Mouse (Mus musculus): Measurements from ENCODE around the gene Gm5478. TPM values are rescaled to one million over a fixed set of nuclear protein-coding genes. Genes with fewer than 3 reads are reported as not detected.

Gm5478 gene
- not detected in 2 replicates for polyA plus RNA-seq (2012; rRNA removed)

DNA sequence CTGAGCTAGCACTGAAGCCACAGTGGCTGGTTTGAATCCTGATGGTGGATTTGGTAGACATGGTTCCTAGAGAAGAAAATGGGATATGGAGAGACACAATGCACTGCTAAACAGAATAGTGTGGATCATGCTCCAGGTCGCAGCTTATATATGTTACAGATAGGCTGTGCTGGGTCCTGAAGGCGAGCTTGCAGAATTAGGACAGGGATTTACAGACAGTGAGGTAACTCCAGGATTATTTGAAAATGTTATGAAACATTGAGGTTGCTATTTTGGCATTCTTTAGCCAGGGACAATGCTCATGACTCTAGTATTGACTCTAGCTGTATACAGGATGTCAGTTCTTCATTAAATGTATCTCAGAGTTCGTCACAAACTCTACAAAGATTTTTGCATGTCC, at the start of gene Gm5478:
Gm5478 (minus strand) TSS at position 101 of the 400 bp plus-strand sequence.

DNA sequence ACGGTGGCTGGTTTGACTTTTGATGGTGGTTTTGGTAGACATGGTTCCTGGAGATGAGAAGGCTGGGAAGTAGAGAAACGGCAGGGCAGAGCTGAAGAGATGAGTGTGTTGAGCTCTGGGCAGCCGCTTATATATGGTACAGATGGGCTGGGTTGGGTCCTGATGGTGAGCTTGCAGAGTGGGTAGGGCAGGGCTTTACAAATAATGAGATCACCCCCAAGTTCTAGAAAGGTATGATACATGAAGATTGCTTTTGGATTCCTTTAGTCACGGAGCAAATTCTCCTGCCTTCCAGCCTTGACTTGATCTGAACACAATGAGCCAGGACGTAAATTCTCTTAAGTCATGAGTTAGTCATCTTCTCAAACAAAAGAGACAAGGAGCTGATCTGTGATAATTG, 47.0 kb upstream of the Gm5478 start, which contains the start of gene Krt6a:
Krt6a (minus strand) TSS at position 101 of the 400 bp plus-strand sequence.

DNA sequence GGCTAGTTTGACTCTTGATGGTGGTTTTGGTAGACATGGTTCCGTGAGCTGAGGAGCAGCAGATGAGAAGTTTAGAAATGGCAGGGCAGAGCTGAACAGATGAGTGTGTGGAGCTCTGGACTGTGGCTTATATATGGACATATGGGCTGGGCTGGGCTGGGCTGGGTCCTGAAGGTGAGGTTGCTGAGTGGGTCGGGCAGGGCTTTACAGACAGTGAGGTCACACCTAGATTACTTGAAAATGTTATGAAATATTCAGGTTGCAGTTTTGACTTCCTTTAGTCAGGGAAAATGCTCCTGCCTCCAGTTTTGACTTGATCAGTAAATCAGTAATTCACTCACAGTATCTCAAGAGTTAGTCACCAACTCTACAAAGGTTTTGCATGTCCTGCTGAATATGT, 33.0 kb upstream of the Gm5478 start, which contains the start of gene Krt6b:
Krt6b (minus strand) TSS at position 101 of the 400 bp plus-strand sequence.

GRCm38 (mm10) chr15:101627884-101628283, 19.3 kb downstream of the Gm5478 start, which contains the start of gene Gm5414:
Gm5414 (minus strand) TSS chr15:101628188.

Other genes starting within 250 kb of the Gm5478 start
- 0.80 and 4.7 TPM in 2 replicates for gene Krt7, start 236.3 kb downstream of the Gm5478 start, polyA plus RNA-seq (2012; rRNA removed)
- 0.09 and 0.35 TPM in 2 replicates for gene Krt87, start 208.6 kb downstream of the Gm5478 start, polyA plus RNA-seq (2012; rRNA removed)
- gene Krt88, start 199.6 kb downstream of the Gm5478 start, polyA plus RNA-seq (2012; rRNA removed): not detected in 2 replicates
- not detected in 2 replicates for gene Krt81, start 183.6 kb downstream of the Gm5478 start, polyA plus RNA-seq (2012; rRNA removed)
- gene Krt86, start 173.9 kb downstream of the Gm5478 start, polyA plus RNA-seq (2012; rRNA removed): not detected in 2 replicates
- 0.05 TPM in 1 of 2 replicates, not detected in the other for gene Krt83, start 155.9 kb downstream of the Gm5478 start, polyA plus RNA-seq (2012; rRNA removed)
- gene Gm49425, start 130.1 kb downstream of the Gm5478 start, polyA plus RNA-seq (2012; rRNA removed): not detected in 2 replicates
- gene Krt84, start 114.6 kb downstream of the Gm5478 start, polyA plus RNA-seq (2012; rRNA removed): 0.04 TPM in 1 of 2 replicates, not detected in the other
- gene Krt82, start 96.7 kb downstream of the Gm5478 start, polyA plus RNA-seq (2012; rRNA removed): not detected in 2 replicates
- gene Krt90, start 84.4 kb downstream of the Gm5478 start, polyA plus RNA-seq (2012; rRNA removed): 0.05 and 0.08 TPM in 2 replicates
- 0.04 and 0.21 TPM in 2 replicates for gene Krt75, start 73.5 kb downstream of the Gm5478 start, polyA plus RNA-seq (2012; rRNA removed)
- gene Gm5414, start 19.2 kb downstream of the Gm5478 start, polyA plus RNA-seq (2012; rRNA removed): not detected in 2 replicates
- gene Krt6b, start 32.9 kb upstream of the Gm5478 start, polyA plus RNA-seq (2012; rRNA removed): not detected in 2 replicates
- gene Krt6a, start 46.9 kb upstream of the Gm5478 start, polyA plus RNA-seq (2012; rRNA removed): 0.02 and 0.88 TPM in 2 replicates
- gene Krt5, start 65.5 kb upstream of the Gm5478 start, polyA plus RNA-seq (2012; rRNA removed): 5.6 and 59.9 TPM in 2 replicates
- 0.04 and 0.24 TPM in 2 replicates for gene Krt71, start 95.7 kb upstream of the Gm5478 start, polyA plus RNA-seq (2012; rRNA removed)
- 0.15 TPM in 1 of 2 replicates, not detected in the other for gene Krt72, start 139.1 kb upstream of the Gm5478 start, polyA plus RNA-seq (2012; rRNA removed)
- 0.76 and 0.79 TPM in 2 replicates for gene Krt73, start 155.0 kb upstream of the Gm5478 start, polyA plus RNA-seq (2012; rRNA removed)
- not detected in 2 replicates for gene Krt2, start 170.8 kb upstream of the Gm5478 start, polyA plus RNA-seq (2012; rRNA removed)
- 8.5 and 15.9 TPM in 2 replicates for gene Krt1, start 203.4 kb upstream of the Gm5478 start, polyA plus RNA-seq (2012; rRNA removed)
- 0.39 and 1.2 TPM in 2 replicates for gene Krt77, start 222.3 kb upstream of the Gm5478 start, polyA plus RNA-seq (2012; rRNA removed)
- not detected in 2 replicates for gene Krt76, start 245.5 kb upstream of the Gm5478 start, polyA plus RNA-seq (2012; rRNA removed)

All from central nervous system, embryonic 14 days (tissue).